Mouse (Mus musculus): ENCODE measurements around the gene Tmem131.

The Tmem131 gene

DNA sequence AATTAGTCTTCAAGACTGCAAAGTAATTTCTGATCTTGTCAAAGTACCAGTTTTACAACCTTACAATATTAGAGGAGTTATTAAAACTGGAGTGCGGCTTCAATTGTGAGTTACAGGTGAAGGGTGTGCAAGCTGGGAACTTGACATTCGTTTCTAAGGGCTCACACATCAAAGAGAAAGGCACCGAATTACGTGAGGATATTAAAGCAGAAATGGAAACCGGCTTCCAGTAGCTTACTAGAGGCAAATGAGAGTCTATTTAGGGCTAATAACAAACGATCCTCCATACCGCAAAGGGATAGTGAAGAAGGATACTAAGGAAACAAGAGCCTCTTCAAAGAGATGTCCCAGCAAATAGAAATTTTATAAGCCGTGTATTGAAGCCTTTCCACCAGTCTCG lies 5.1 kb downstream of the Tmem131 start:
- DNase-seq (ENCODE audit: low read depth): no peak

DNA sequence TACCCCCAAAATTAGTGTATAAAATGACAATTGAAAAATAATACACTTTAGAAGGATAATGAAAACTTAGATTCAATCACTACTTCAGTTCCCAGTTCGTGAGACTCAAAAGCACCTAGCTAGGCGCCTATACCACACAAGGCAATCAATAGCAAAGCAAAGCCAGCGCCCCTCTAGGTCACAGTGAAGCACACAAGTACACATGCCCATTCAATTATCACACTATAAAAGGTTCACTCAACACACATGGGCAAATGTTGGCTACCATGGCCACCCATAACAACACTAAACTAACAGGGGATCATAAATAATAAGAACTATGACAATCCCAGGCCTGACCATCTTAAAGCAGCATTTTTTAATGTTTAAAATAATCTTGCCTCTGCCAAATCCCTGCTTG lies 5.8 kb downstream of the Tmem131 start:
- DNase-seq (ENCODE audit: low read depth): no peak

DNA sequence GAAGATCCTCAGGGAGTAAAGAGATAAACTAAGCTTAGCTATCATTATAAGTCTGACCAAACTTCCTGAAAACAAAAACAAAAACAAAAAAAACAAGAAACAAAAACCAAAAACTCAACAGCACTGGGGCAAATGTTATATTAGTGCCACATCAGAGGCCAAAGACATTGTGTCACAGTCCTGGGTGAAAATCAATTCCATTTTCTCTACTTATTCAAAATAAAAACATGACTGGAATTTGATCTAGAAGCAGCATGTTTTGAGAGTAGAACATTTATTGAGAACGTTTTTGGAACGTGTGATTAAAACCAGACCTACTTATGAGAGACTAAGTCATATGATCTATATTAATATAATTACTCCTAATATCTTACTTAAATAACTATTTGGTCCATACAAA lies 6.5 kb downstream of the Tmem131 start:
- DNase-seq (ENCODE audit: low read depth): no peak

DNA sequence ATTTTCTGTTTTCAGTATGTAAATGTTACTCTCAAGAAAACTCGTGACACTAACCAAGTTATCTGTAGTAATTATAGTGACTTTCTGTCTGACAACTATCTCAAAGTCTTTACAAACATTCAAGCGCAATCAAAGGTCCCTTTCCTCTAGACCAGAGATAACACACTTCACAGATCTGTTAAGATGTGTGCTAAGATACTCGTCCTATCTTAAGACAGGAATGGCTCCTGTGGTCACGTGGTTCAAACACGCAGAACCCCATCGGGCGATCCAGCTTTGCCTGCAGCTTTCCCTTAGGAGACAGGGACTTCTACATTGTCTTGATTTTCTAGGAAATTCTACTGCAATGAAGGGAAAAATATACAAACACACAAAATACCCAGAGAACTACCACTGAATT lies 6.9 kb downstream of the Tmem131 start:
- DNase-seq (ENCODE audit: low read depth): no peak

DNA sequence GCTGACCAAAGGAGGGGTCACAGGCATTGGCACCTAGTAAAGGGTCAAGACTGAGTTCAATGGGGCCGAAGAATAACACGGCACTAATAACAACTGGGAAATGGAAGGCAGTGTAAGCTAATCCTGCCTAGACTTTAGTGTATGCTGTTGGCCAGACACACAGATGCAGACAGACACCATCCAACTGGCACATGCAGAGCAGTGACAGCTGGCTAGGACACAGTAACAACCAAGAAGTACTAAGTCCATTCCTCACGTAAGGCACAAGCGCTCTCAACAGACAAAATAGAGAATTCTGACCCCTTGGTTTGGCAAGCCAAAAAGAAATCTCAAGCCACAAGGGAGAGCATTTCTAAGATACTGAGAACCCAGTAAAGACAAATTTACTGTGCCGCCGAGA lies 8.7 kb downstream of the Tmem131 start:
- no peak for DNase-seq (ENCODE audit: low read depth)

DNA sequence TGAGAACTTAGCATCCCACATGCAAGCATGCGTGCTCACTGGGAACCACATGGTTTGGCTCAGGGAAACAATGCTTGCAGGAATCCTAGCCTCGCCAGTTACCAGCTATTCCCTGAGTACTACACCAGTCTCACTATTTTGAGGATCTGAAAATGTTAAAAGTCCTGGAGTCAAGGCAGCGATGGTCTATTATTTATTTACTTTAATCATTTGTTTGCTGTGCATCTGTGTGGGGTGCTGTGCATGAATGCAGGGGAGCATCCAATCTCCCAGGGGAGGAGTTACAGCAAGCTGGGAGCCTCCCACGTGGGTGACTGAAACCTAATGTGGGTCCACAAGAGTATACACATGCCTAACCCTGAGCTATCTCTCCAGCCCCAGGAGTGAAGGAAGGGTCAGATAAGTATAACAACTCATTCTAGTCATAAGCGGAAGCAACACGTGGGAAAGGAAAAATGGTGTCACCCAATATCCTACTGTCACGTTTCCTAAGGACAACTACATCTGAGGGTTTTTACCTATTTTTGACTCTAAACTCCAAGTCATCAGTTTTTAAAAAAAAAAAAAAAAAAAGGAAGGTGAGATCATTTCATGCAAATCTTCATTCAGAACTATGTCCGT lies 9.4 kb downstream of the Tmem131 start:
- no peak for DNase-seq (ENCODE audit: low read depth)

DNA sequence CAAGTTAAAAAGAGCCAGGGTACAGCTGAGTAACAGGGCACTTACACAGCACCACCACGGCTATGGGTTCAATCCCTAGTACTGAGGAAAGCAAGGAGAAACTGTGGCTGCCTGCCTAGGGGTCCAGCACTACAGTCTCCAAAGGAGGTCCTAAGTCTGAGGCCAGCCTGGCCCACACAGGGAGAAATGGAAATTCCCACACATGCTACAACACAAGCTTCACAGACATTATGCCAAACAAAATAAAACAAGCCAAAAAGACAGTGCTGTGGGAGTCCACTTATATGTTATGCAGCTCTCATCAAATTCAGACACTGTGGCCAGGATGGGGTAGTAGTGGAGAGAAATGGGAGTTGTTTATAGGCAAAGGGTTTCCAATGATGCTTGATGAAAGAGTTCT lies 11.2 kb downstream of the Tmem131 start:
- no peak for DNase-seq (ENCODE audit: low read depth)

DNA sequence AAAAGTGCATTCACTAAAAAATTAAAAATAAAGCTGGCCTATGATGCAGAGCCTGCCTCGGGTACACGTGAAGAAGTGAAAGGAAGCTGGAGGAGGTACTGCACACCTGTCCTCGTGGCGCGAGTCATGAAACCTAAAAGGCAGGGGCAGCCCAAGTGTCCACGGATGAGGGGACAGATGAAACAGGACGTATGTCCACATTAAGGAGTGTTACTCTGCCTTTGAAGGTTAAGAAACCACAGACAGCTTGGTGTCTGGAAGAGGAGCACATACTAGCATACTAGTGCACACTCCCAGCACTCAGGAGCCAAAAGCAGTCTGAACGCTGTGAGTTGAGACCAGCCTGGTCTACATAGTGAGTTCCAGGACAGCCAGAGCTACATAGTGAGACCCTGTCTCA lies 12.6 kb downstream of the Tmem131 start:
- no peak for DNase-seq (ENCODE audit: low read depth)

DNA sequence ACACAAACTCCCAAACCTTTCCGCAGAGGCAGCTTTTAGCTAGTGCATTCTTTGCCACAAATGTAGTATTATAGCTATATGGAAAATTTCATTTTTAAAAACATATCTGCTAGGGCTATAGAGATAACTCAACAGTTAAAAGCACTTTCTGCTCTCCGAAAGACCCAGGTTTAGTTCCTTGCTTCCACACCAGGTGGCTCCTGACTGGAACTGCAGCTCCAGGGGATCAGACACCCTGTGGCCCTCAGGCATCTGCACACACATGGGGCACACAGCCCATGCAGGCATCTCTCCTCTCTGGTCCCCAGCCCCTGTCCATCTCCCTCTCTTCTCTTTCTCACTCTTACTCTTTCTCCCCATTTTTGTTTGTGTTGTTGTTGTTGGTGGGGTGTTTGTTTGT lies 13.5 kb downstream of the Tmem131 start:
- no peak for DNase-seq (ENCODE audit: low read depth)

DNA sequence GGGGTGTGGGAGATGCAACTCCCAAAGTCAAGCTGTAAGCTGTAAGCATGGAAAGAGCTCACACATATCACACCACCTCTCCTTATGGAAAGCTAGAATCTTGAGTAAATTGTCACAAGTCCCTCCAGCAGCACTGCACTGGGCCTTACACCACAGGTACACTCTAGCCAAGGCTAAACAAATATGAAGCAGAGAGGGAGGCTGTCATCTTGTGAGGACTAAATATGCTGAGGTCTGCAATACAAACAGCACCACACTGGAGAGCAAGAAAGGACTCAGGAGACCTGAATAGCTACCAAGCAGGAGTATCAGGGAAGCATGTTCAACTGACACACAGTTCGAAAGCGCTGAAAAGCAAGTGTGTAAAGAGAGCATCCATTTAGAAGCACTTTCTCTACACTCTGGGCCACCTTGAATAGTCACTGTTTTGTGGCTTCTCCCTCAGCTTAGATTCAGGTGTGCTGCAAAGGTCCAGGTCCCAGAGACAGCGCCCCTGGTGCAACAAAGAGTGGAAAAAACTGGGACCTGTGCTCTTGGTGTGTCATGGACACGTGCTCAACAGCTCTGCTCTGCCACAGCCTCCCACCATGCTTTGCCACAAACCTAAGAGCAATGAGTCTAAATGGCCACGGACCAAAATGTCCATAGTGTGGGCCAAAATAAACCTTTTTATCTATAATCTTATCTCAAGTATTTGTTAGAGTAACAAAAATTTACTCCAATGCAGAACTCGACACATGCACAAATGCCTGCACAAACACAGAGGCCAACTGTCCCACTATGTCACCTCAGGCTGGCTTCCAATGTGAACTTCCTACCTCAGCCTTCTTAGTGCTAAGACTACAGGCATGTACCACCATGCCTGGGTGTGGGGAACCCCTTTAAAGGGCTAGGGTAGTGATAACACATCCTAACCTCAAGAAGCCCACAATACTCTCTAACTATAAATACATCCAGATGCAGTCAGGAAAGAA lies 14.8 kb downstream of the Tmem131 start:
- DNase-seq (ENCODE audit: low read depth): no peak

DNA sequence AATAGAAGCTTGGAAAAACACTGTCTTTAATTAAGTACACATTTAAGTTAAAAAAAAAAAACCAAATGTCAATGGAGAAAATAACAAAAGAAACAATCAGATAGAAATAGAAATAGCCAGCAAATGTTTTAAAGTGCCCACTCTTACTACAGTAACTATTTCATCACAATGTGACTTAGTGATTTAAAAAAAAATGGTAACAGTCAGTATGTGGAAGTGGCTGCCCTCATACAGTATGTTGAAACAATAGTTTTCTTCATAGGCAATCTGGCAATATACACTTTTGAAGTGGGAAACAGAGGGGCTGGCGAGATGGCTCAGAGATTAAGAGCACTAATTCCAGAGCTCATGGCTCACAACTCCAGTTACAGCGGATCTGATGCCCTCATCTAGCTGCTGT lies 15.9 kb downstream of the Tmem131 start:
- DNase-seq (ENCODE audit: low read depth): no peak

DNA sequence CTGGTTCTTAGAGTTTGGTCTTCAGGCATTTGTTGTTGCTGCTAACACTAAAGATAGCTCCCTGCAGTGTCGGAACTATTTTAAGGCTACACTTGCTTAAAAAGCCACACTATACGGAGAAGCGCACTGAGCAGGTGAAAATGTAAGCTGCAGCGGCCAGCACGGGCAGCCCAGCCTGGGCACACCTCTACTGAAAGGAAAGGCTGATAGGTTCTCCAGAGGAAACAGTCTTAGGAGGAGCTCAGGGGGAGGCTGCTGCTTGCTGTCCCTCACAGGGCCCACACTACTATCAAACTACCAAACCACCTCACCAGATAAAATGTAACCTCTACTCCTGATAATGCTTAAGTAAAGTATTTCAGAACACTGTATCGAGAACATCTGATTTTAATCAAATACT lies 16.7 kb downstream of the Tmem131 start:
- no peak for DNase-seq (ENCODE audit: low read depth)

DNA sequence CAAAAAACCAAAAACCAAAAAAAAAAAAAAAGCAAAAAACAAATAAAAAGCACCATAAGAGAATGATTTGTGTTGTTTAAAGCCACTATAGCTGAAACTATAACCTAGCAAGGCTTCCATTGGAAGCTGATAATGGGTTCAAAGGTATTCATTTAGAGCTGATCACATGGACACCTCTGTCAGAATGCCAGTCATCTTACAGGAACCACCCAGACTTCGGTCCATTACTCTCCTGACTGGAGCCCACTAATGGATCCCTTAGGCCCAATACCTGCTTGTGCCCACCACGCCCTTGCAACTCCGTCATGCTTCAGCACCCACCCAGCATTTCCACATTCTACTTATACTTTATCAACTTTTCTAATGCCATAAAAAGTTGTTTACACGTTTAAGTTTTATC lies 17.2 kb downstream of the Tmem131 start:
- DNase-seq (ENCODE audit: low read depth): no peak

DNA sequence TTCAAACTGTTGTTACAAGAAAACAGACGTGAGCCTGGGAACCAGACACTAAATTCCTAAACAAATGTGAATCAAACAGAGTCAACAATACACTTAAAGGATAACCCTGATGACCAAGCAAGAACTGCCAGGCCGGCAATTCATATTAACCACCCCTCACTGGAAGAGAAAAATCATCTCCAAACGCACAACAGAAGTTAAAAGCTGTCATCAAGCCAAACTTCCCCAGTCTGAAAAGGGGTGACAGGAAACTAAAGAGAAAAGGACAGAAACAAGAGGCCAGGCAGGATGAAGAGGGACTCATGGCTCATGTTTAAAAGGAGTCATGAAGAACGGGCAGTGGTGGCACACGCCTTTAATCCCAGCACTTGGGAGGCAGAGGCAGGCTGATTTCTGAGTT lies 17.7 kb downstream of the Tmem131 start:
- no peak for DNase-seq (ENCODE audit: low read depth)

DNA sequence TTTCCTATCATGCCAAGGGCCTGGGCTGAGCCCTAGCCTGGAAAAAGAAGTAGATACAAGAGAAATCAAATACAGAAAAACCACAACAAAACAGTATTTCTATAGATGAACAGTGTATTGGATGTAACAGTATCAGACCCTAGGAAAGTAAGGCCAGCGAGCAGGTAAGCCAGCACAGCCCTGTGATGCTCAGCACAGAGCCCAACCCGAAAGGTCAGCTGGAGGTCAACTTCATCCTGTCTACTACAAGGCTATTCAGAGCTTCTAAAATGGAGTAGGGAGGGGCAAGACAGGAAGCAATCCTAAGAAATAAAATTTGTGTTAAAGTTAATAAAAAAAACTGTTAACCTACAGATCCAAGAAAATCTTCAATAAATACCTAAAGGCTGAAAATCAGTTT lies 18.6 kb downstream of the Tmem131 start:
- no peak for DNase-seq (ENCODE audit: low read depth)

DNA sequence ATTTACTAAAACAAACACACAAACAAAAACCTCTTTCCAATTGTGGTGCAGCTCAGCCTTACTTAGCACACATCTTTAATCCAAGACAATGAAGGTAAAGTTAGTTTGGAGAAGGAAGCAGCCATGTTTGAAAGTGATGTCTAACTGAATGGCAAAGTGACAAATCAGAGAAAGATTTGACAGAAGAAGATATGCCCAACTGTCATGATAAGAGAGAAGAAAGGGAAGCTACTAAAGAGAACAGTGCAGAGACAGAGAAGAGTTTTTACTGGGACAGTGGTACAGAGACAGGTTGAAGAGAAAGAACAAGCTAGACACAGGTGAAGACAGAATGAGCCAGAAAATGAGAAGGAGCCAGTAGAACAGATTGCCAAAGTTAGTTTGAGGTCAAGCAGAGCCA lies 19.6 kb downstream of the Tmem131 start:
- no peak for DNase-seq (ENCODE audit: low read depth)

DNA sequence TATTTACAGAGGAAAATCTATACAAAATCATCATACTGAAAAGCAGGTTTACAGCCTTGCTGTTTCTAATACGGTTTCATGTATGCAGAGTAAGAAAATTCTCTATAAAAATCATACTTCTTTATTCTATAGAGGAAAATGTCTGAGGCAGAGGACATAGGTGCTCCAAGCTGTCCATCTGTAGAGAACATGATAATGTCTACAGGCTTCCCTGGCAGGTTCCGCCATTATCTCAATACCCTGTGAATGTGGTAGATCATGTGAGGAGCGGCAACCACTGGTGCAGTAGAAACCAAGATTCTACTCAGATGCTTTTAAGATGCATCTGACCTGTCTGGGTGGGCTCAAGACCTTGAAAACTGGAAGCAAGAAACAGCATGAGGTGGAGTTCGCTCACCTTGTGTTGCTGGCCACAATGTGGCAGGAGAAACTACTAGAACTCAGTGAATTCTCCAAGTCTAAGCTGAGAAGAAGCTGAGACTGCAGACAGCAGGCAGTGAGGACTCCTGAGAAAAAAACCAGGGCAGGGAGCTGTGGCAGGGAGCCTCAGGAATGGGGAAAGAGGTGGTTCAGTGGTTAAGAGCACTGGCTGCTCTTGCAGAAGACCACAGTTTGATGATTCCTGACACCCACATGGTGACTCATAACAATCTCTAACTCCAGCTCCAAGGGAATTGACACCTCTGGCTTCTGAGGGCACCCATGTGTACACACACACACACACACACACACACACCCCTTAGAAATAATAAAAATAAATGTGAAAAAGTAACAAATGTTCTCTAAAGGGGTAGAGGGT lies 20.6 kb downstream of the Tmem131 start:
- no peak for DNase-seq (ENCODE audit: low read depth)

DNA sequence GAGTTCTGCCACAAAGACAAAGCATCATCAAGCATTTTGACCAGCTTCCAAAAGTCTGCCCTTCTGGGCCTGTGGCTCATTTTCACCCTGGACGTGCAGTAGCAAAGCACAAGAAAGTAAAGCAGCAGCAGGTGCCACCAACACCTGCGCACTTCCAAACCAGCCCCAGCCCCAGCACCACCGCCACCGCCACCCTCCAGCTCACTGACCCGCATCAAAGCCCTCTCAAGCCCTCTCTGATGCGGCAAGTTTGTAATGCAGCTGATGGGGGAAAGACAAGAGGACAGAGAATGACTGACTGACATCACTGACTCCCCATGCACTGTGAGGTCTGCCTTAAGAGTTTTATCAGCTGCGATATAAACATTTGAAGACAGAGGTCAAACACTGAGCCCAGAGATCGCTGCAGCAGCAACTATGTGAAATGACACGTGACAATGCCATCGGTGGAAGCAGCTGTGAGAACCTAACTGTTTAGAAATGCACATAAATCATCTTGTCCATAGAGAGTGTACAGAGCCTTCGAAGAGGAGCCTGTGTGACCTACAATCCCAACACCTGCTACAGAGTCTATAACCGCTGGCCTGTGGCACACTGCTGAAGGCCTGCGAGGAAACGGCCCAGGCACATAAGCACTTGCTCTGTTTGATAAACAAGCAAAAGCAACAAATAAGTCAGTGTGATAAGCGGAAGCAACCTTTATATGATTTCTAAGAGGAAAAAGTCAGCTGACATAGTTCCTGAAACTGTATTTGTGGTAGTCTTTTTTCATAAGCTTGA lies 21.7 kb downstream of the Tmem131 start:
- DNase-seq (ENCODE audit: low read depth): no peak

DNA sequence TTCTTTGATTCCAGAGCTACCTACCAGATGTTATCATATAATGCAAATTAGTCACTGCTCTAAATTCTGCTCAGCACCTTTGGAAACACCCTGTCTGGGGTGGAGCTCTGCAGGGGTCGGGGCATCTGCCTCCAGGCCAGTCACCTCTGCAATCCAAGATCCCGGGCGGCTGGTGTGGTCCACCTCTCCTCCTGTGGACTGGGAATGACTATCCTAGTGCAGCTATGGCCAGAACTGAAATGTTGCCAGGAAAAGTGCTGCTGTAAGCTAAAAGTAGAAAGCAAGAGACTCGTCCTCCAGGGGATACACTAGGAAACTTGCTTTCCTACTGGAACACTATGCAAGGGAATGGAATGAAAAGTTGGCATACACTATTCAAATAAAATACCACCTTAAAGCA lies 22.7 kb downstream of the Tmem131 start:
- no peak for DNase-seq (ENCODE audit: low read depth)

DNA sequence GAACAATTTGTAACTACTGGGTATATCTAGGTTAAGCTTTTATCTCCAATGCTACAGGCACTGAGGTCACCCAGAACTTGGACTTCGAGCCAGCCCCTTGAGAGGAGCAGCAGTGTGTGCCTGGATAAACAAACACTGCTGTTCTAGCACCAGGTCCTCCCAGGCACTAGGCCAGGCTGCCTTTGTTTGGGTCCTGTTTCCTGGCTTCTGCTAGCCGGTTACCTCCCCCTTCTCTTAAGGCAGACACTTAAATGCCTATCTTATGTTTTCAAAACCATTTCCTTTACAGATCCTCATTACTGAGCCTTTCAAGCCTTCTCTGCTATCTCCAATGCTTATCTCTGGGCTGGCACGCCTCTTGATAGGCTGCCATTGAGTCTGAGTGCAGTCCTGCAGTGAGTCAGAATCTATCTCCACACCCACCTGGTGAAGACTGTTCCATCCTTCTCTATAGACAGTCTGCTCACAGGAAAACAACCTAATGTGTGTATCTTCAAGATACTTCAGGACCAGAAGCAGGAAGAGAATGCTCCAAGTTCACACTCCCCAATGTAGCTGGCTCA lies 23.2 kb downstream of the Tmem131 start:
- DNase-seq (ENCODE audit: low read depth): no peak

DNA sequence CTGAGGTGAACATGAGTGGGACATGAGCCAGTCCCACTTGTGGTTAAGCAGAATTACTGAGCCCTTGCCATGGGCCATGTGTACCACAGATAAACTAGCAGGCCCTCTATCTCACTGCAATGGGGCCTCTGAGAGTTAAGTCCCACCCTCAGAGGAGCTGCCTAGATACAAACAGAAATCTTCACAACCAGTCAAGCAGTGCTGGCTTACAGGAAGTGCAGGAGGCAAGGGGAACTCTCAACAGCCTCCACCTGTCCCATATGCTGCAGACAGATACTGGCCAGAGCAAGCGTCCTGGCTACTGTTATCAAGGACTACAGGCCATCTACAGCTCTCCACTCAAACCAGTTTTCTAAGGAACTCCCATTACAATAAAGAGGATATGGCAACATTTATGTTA lies 23.7 kb downstream of the Tmem131 start:
- no peak for DNase-seq (ENCODE audit: low read depth)

DNA sequence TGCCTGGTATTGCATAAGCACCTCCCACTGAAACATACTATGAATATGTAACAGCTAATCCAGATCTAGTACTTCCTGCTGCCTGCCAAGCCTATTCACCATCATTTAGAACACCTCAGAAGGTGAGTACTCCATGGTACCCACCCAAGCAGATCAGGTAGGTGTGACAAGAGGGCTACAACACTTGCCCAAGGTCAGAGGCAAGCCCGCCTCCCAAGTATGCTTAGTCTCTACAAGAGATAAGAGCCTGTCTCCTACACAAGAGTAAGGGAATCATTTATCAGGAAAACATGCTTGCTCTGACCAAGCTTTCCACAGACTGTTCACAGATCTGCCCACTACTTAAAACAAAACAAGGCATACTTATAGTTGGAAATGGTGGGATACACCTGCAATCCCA lies 26.0 kb downstream of the Tmem131 start:
- DNase-seq (ENCODE audit: low read depth): no peak

Data from fibroblast of lung, adult 2 months (primary cell).